Mouse (Mus musculus) ovary, adult 2 months (tissue): ENCODE measurements around the gene Olfr390. TPM values are rescaled to one million over a fixed set of nuclear protein-coding genes. Genes with fewer than 3 reads are reported as not detected.

Source experiments
- polyA plus RNA-seq: library from polyadenylated mRNA; depleted of rRNA; stranded (reverse); fragments of >200 nt; gene quantifications from 2 replicates; pipeline ENCODE4 v1.2.3, GENCODE M21; 2012; rRNA removed

Gene Olfr390
- not detected in 2 replicates for polyA plus RNA-seq

DNA sequence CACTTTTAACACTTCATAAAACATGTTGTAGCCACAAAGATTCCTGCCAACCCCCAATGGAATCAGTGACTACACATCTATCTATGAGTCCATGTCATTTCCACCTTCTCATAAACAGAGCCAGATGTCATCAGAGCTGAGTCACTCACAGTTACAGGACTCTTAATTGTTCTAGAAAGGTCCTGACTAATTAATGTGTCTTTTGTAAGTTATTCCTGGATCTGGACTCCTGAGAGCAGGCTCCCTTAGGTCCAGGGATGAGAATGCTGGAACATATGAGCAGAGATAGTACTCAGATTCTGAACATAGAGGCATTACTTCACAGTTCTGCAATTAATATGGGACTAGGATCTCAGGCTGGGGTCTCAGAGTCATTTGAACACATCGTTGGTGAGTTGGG, at the start of gene Olfr390:
Gene Olfr390 (plus strand): TSS at position 301 of the 400 bp plus-strand sequence.

GRCm38 (mm10) chr11:73780613-73781012, 2.2 kb upstream of the Olfr390 start, which contains the start of gene Olfr389:
TSS of gene Olfr389 (minus strand) at chr11:73780713.

DNA sequence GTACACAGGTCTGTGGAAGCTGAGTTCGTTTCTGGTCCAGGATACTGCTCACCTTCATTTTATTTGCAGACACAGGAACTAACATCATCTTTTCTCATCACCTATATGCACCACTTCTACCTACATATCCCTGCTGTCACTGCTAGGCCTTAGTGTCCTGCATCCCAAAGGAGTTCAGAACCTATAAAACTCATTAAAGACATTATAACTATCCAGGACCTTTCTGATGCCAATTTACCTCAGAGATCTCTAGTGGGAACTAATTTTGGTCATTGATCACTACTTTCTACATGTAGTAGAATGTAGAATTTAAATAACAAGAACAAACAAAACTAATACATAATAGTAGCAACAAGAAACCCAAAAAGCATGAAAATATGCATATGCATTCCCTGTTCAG, 20.2 kb downstream of the Olfr390 start, which contains the start of gene Olfr391-ps:
Gene Olfr391-ps (minus strand): TSS at position 101 of the 400 bp plus-strand sequence.

GRCm38 (mm10) chr11:73816949-73817348, 34.2 kb downstream of the Olfr390 start, which contains the start of gene Olfr392:
TSS of gene Olfr392 (minus strand) at chr11:73817049.

Other genes with a start within 250 kb of the Olfr390 start
- gene Olfr385, start 190.0 kb upstream of the Olfr390 start, polyA plus RNA-seq, result not detected in 2 replicates
- not detected in 2 replicates for gene Olfr384, start 184.4 kb upstream of the Olfr390 start, polyA plus RNA-seq
- gene Zfp735, start 94.2 kb upstream of the Olfr390 start, polyA plus RNA-seq, result not detected in 2 replicates
- gene Olfr389, start 2.3 kb upstream of the Olfr390 start, polyA plus RNA-seq, result not detected in 2 replicates
- not detected in 2 replicates for gene Olfr391-ps, start 20.1 kb downstream of the Olfr390 start, polyA plus RNA-seq
- gene Olfr392, start 34.1 kb downstream of the Olfr390 start, polyA plus RNA-seq, result not detected in 2 replicates
- not detected in 2 replicates for gene Olfr393, start 68.5 kb downstream of the Olfr390 start, polyA plus RNA-seq
- gene Olfr394, start 107.8 kb downstream of the Olfr390 start, polyA plus RNA-seq, result not detected in 2 replicates
- gene Olfr395, start 126.3 kb downstream of the Olfr390 start, polyA plus RNA-seq, result not detected in 2 replicates
- not detected in 2 replicates for gene Olfr23, start 153.7 kb downstream of the Olfr390 start, polyA plus RNA-seq
- gene Olfr397, start 177.9 kb downstream of the Olfr390 start, polyA plus RNA-seq, result not detected in 2 replicates
- not detected in 2 replicates for gene Olfr398, start 207.4 kb downstream of the Olfr390 start, polyA plus RNA-seq